Comparison of ENCODE assay signal across 26 mouse cellular contexts in the genomic region with DNA sequence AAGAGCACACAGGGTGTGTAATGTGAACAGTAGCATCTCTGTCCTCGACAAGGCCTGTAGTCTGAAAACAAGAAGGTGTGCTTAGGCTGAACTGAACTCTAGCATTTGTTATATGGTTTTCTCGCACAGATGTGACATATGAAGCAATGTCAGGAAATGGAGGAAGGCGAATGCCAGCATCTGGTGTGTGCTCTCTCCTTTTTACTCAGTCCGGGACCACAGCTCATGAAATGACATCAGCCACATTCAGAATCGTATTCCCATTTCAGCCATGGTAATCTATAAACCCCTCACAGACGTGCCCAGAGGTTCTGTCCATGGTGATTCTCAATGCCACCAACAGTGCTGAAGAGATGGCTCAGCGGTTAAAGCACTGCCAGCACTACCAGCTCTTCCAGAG.
"Had no signal": no experiment of that assay in that cellular context is flagged by ENCODE, and none has a peak within 500 bp of the region (broad histone marks: within the 10 kb centered on the region; RNA-seq: fewer than 3 reads in every experiment).

No protein-coding gene starts in this region.

- H3K4me2 ChIP-seq: limb, embryonic 12.5 days; limb, embryonic 13.5 days; limb, embryonic 15.5 days; liver, embryonic 11.5 days; liver, embryonic 12.5 days; liver, embryonic 13.5 days; liver, embryonic 15.5 days; lung, embryonic 14.5 days; lung, embryonic 15.5 days; midbrain, embryonic 12.5 days; midbrain, embryonic 13.5 days; midbrain, embryonic 15.5 days; neural tube, embryonic 12.5 days; neural tube, embryonic 13.5 days had no signal

- ATAC-seq: liver, embryonic 12.5 days; liver, postnatal 0 days; midbrain, embryonic 13.5 days; midbrain, embryonic 15.5 days had no signal

- H3K4me1 ChIP-seq: liver, embryonic 12.5 days; liver, embryonic 13.5 days; liver, embryonic 15.5 days; midbrain, embryonic 15.5 days had no signal

- H3K9ac ChIP-seq: limb, embryonic 12.5 days; limb, embryonic 13.5 days; limb, embryonic 15.5 days; liver, embryonic 12.5 days; liver, embryonic 13.5 days; liver, embryonic 14.5 days; liver, embryonic 15.5 days; liver, postnatal 0 days; lung, embryonic 14.5 days; lung, embryonic 15.5 days; midbrain, embryonic 12.5 days; midbrain, embryonic 13.5 days; midbrain, embryonic 15.5 days; neural tube, embryonic 12.5 days; neural tube, embryonic 13.5 days had no signal

- H3K27ac ChIP-seq: left cerebral cortex, adult 2 months; limb, embryonic 10.5 days; limb, embryonic 12.5 days; limb, embryonic 13.5 days; limb, embryonic 15.5 days; liver, embryonic 12.5 days; liver, embryonic 13.5 days; liver, embryonic 14.5 days; liver, embryonic 15.5 days; lung, embryonic 15.5 days; macrophage; midbrain, embryonic 10.5 days; midbrain, embryonic 12.5 days; midbrain, embryonic 13.5 days; midbrain, embryonic 15.5 days; neural tube, embryonic 12.5 days; neural tube, embryonic 13.5 days had no signal

- DNase-seq: left cerebral cortex, postnatal 4 days; liver, embryonic 13.5 days; liver, postnatal 0 days; lung, adult 2 months; lung, postnatal 10 days; lung, postnatal 14 days; lung, postnatal 4 days had no signal

- H3K9me3 ChIP-seq: limb, embryonic 10.5 days; limb, embryonic 12.5 days; limb, embryonic 13.5 days; limb, embryonic 15.5 days; liver, embryonic 12.5 days; liver, embryonic 13.5 days; liver, embryonic 15.5 days; lung, embryonic 15.5 days; megakaryocyte, embryonic 14.5 days; midbrain, embryonic 10.5 days; midbrain, embryonic 12.5 days; midbrain, embryonic 13.5 days; midbrain, embryonic 15.5 days; neural tube, embryonic 12.5 days; neural tube, embryonic 13.5 days had no signal

- H3K36me3 ChIP-seq: limb, embryonic 10.5 days; limb, embryonic 12.5 days; limb, embryonic 13.5 days; limb, embryonic 15.5 days; liver, embryonic 12.5 days; liver, embryonic 13.5 days; liver, embryonic 15.5 days; lung, embryonic 15.5 days; midbrain, embryonic 10.5 days; midbrain, embryonic 12.5 days; midbrain, embryonic 13.5 days; midbrain, embryonic 15.5 days; neural tube, embryonic 12.5 days; neural tube, embryonic 13.5 days had no signal

- H3K4me3 ChIP-seq: left cerebral cortex, adult 2 months; limb, embryonic 10.5 days; limb, embryonic 12.5 days; limb, embryonic 13.5 days; limb, embryonic 15.5 days; liver, embryonic 12.5 days; liver, embryonic 13.5 days; liver, embryonic 15.5 days; lung, embryonic 15.5 days; megakaryocyte, embryonic 14.5 days; midbrain, embryonic 10.5 days; midbrain, embryonic 12.5 days; midbrain, embryonic 13.5 days; midbrain, embryonic 15.5 days; neural tube, embryonic 12.5 days; neural tube, embryonic 13.5 days had no signal

- H3K27me3 ChIP-seq: limb, embryonic 12.5 days; limb, embryonic 13.5 days; limb, embryonic 15.5 days; liver, embryonic 13.5 days; lung, embryonic 15.5 days; midbrain, embryonic 12.5 days; midbrain, embryonic 13.5 days; midbrain, embryonic 15.5 days; neural tube, embryonic 12.5 days; neural tube, embryonic 13.5 days had no signal
